Mouse (Mus musculus) cerebral cortex, adult 2 months (tissue): ENCODE results near the gene Gm28308.

Experiments used
- WGBS: fragments of 180-500 bp; shearing (Covaris S2); methylation state at CpG from one replicate; pipeline ENCODE4 v1.1.7; 2018; 5-methylcytosine and 5-hydroxymethylcytosine counted together

The Gm28308 gene

GRCm38 (mm10) chr6:52213119-52213986 is at the start of gene Gm28308, which contains the start of gene Hoxa3:
Gene Gm28308, minus strand, starts transcription at chr6:52213339.
Gene Hoxa3, minus strand, starts transcription at chr6:52213336.
- WGBS = 4% methylated on average over 38 of the region's 38 CpGs

- 4% methylated on average over 24 of the region's 24 CpGs for WGBS
Observed at GRCm38 (mm10) chr6:52262463-52263320, 49.6 kb upstream of the Gm28308 start.

GRCm38 (mm10) chr6:52261751-52262462 is 48.8 kb upstream of the Gm28308 start:
- 3% methylated on average over 9 of the region's 9 CpGs for WGBS

GRCm38 (mm10) chr6:52260654-52261575 is 47.8 kb upstream of the Gm28308 start, which contains the start of gene Hoxa13:
Gene Hoxa13, minus strand, starts transcription at chr6:52260880.
- 3% methylated on average over 62 of the region's 72 CpGs for WGBS

GRCm38 (mm10) chr6:52259811-52260261 is 46.7 kb upstream of the Gm28308 start:
- 2% methylated on average over 39 of the region's 39 CpGs for WGBS

- WGBS = 3% methylated on average over 25 of the region's 25 CpGs
Observed at GRCm38 (mm10) chr6:52259081-52259790, 46.1 kb upstream of the Gm28308 start.

- WGBS = 2% methylated on average over 6 of the region's 6 CpGs
Observed at GRCm38 (mm10) chr6:52256956-52257355, 43.8 kb upstream of the Gm28308 start.

- 3% methylated on average over 59 of the region's 59 CpGs for WGBS
Observed at GRCm38 (mm10) chr6:52253511-52254500, 40.7 kb upstream of the Gm28308 start.

GRCm38 (mm10) chr6:52252775-52253376 is 39.7 kb upstream of the Gm28308 start:
- WGBS = 3% methylated on average over 35 of the region's 35 CpGs

GRCm38 (mm10) chr6:52252016-52252774 is 39.1 kb upstream of the Gm28308 start:
- 6% methylated on average over 24 of the region's 24 CpGs for WGBS

GRCm38 (mm10) chr6:52251177-52251879 is 38.2 kb upstream of the Gm28308 start:
- WGBS = 13% methylated on average over 7 of the region's 7 CpGs

- WGBS = 4% methylated on average over 4 of the region's 4 CpGs
Observed at GRCm38 (mm10) chr6:52249826-52250225, 36.7 kb upstream of the Gm28308 start.

GRCm38 (mm10) chr6:52249415-52249738 is 36.2 kb upstream of the Gm28308 start:
- WGBS = 3% methylated on average over 16 of the region's 16 CpGs

GRCm38 (mm10) chr6:52248638-52249414 is 35.7 kb upstream of the Gm28308 start:
- 2% methylated on average over 27 of the region's 27 CpGs for WGBS

- 3% methylated on average over 23 of the region's 23 CpGs for WGBS
Observed at GRCm38 (mm10) chr6:52247766-52248637, 34.9 kb upstream of the Gm28308 start.
